Mouse (Mus musculus) intestine, postnatal 0 days (tissue): ENCODE measurements around the gene Brd2. TPM values are rescaled to one million over a fixed set of nuclear protein-coding genes. Genes with fewer than 3 reads are reported as not detected.

ENCODE experiments used
- ATAC-seq: fragments of 200-750 bp; cut with Nextera tagmentation; 2 replicates; pipeline ENCODE4 v1.8.0; 2017; ENCODE audit warnings: mild to moderate bottlenecking, moderate TSS enrichment, moderate library complexity
- H3K27ac ChIP-seq: fragments of 300-500 bp; sonication (generic); 2 replicates; pipeline ENCODE4 v1.5.1; 2014; ENCODE audit warnings: mild to moderate bottlenecking, low read depth, low read length, moderate library complexity
- H3K27me3 ChIP-seq: fragments of 300-500 bp; sonication (generic); replicated peaks from 2 replicates; pipeline ENCODE4 v1.6.1; 2014; ENCODE audit warnings: low read length, mixed read lengths; ENCODE audit not compliant: control insufficient read depth, insufficient read depth
- H3K36me3 ChIP-seq: fragments of 300-500 bp; sonication (generic); 2 replicates; pipeline ENCODE4 v1.6.1; 2014; ENCODE audit warnings: mild to moderate bottlenecking, moderate library complexity; ENCODE audit not compliant: control insufficient read depth, insufficient read depth
- H3K4me1 ChIP-seq: fragments of 300-500 bp; sonication (generic); replicated peaks from 2 replicates; pipeline ENCODE4 v1.6.1; 2014; ENCODE audit warnings: antibody characterized with exemption, low read length, mixed read lengths; ENCODE audit not compliant: control insufficient read depth, insufficient read depth
- H3K4me2 ChIP-seq: fragments of 300-500 bp; sonication (generic); replicated peaks from 2 replicates; pipeline ENCODE4 v1.6.1; 2014; ENCODE audit warnings: low read depth, mild to moderate bottlenecking, moderate library complexity
- H3K4me3 ChIP-seq: fragments of 300-500 bp; sonication (generic); 2 replicates; pipeline ENCODE4 v1.5.1; 2014; ENCODE audit warnings: low read depth, low read length
- H3K9ac ChIP-seq: fragments of 300-500 bp; sonication (generic); 2 replicates; pipeline ENCODE4 v1.6.1; 2014; ENCODE audit warnings: mild to moderate bottlenecking, low read depth, low read length
- H3K9me3 ChIP-seq: fragments of 300-500 bp; sonication (generic); 2 replicates; pipeline ENCODE4 v1.6.1; 2016; ENCODE audit warnings: mixed run types; ENCODE audit not compliant: control insufficient read depth
- CTCF ChIP-seq: sonication (generic); IDR thresholded peaks from 2 replicates; pipeline ENCODE4 v1.5.1; 2016; ENCODE audit warnings: low read depth, mild to moderate bottlenecking, control low read depth, antibody characterized with exemption, moderate library complexity
- WGBS: fragments of 180-500 bp; shearing (Covaris S2); extraction: QIAGEN DNeasy Blood & Tissue Kit; methylation state at CpG from one replicate; pipeline ENCODE4 v1.1.7; 2014; 5-methylcytosine and 5-hydroxymethylcytosine counted together
- polyA plus RNA-seq: library from polyadenylated mRNA; unstranded; fragments of >200 nt; fragmentation: Nextera tagmentation; extraction: Ambion mirVana; gene quantifications from 2 replicates; pipeline ENCODE4 v1.2.1, GENCODE M21; 2015

The Brd2 gene
- polyA plus RNA-seq, 1 experiment from 2014 or later: 51.8 TPM

GRCm38 (mm10) chr17:34107109-34107867 lies 15.1 kb downstream of the Brd2 start:
- ATAC-seq: no peak
- Histone ChIP-seq H3K4me3 (no peak overlapping the region), H3K36me3 (peaks cover 27% of the 10 kb centered on the region), H3K4me2 (no peak overlapping the region), H3K27ac (no peak overlapping the region), H3K9me3 (no peaks in the 10 kb centered on the region), H3K9ac (no peak overlapping the region), H3K4me1 (no peaks in the 10 kb centered on the region), H3K27me3 (no peaks in the 10 kb centered on the region)
- WGBS: 77% methylated on average over 7 of the region's 7 CpGs
- no peak for TF ChIP-seq CTCF

- 85% methylated on average over 7 of the region's 7 CpGs for WGBS
- Histone ChIP-seq H3K4me1 (0 out of 2 replicates have a peak, but pooled peaks cover 2% of the 10 kb centered on the region), H3K27ac (no peak overlapping the region), H3K27me3 (no peaks in the 10 kb centered on the region), H3K4me2 (no peak overlapping the region), H3K36me3 (peaks cover 20% of the 10 kb centered on the region), H3K9ac (no peak overlapping the region), H3K9me3 (no peaks in the 10 kb centered on the region), H3K4me3 (no peak overlapping the region)
- no peak for ATAC-seq
- no peak for TF ChIP-seq CTCF
Measured at GRCm38 (mm10) chr17:34106555-34106954, 15.9 kb downstream of the Brd2 start.

GRCm38 (mm10) chr17:34104804-34105203 lies 17.6 kb downstream of the Brd2 start:
- H3K9ac ChIP-seq: no peak overlapping the region
- no peaks in the 10 kb centered on the region for H3K27me3 ChIP-seq
- TF ChIP-seq CTCF: no peak
- no peak for ATAC-seq
- H3K9me3 ChIP-seq: no peaks in the 10 kb centered on the region
- H3K27ac ChIP-seq: no peak overlapping the region
- no peak overlapping the region for H3K4me2 ChIP-seq
- 75% methylated on average over 9 of the region's 9 CpGs for WGBS
- H3K4me1 ChIP-seq: 0 out of 2 replicates have a peak, but pooled peaks cover 3% of the 10 kb centered on the region
- no peak overlapping the region for H3K4me3 ChIP-seq
- H3K36me3 ChIP-seq: peaks cover 6% of the 10 kb centered on the region; the same call in 1 of the 2 replicates

- no peaks in the 10 kb centered on the region for H3K9me3 ChIP-seq
- H3K27ac ChIP-seq: no peak overlapping the region
- no peaks in the 10 kb centered on the region for H3K27me3 ChIP-seq
- H3K4me2 ChIP-seq: no peak overlapping the region
- no peak for TF ChIP-seq CTCF
- H3K4me3 ChIP-seq: no peak overlapping the region
- no peak for ATAC-seq
- 53% methylated on average over 6 of the region's 6 CpGs for WGBS
- no peaks in the 10 kb centered on the region for H3K36me3 ChIP-seq
- H3K4me1 ChIP-seq: 0 out of 2 replicates have a peak, but pooled peaks cover 7% of the 10 kb centered on the region
- H3K9ac ChIP-seq: no peak overlapping the region
Measured at GRCm38 (mm10) chr17:34102831-34103230, 19.6 kb downstream of the Brd2 start.

- Histone ChIP-seq H3K9ac (no peak overlapping the region), H3K4me3 (0 out of 2 replicates have a peak overlapping the region, but pooled peaks have one; percentile 11), H3K27ac (no peak overlapping the region), H3K36me3 (no peaks in the 10 kb centered on the region), H3K4me2 (peak overlapping the region; percentile 54), H3K4me1 (0 out of 2 replicates have a peak, but pooled peaks cover 7% of the 10 kb centered on the region), H3K27me3 (no peaks in the 10 kb centered on the region), H3K9me3 (no peaks in the 10 kb centered on the region)
- WGBS: 9% methylated on average over 12 of the region's 12 CpGs
- ATAC-seq: peak; percentile 68
- peak; percentile 92 for TF ChIP-seq CTCF
Measured at GRCm38 (mm10) chr17:34101604-34102032, 20.8 kb downstream of the Brd2 start.

GRCm38 (mm10) chr17:34101185-34101584 lies 21.2 kb downstream of the Brd2 start:
- Histone ChIP-seq H3K4me2 (no peak overlapping the region), H3K27ac (no peak overlapping the region), H3K9ac (no peak overlapping the region), H3K4me1 (0 out of 2 replicates have a peak, but pooled peaks cover 7% of the 10 kb centered on the region), H3K9me3 (no peaks in the 10 kb centered on the region), H3K36me3 (no peaks in the 10 kb centered on the region), H3K4me3 (no peak overlapping the region), H3K27me3 (no peaks in the 10 kb centered on the region)
- 30% methylated on average over 5 of the region's 5 CpGs for WGBS
- TF ChIP-seq CTCF: no peak
- no peak for ATAC-seq
